Mouse (Mus musculus) stomach, postnatal 0 days (tissue): ENCODE measurements around the gene Gm49318. TPM values are rescaled to one million over a fixed set of nuclear protein-coding genes. Genes with fewer than 3 reads are reported as not detected.
"Not testable (repeated sequence)": the region's sequence is repeated elsewhere in the genome, so short reads cannot be mapped to it uniquely, and the experiment has no call there.

Experiments
- ATAC-seq: fragments of 200-750 bp; cut with Nextera tagmentation; 2 replicates; pipeline ENCODE4 v1.8.0; 2017; ENCODE audit not compliant: low FRiP score, low TSS enrichment
- DNase-seq: peaks from one replicate; pipeline ENCODE4 v3.0.0-alpha.2; 2016; ENCODE audit warnings: low spot score
- H3K27ac ChIP-seq: fragments of 300-500 bp; sonication (generic); replicated peaks from 2 replicates; pipeline ENCODE4 v1.5.1; 2014; ENCODE audit warnings: mild to moderate bottlenecking, control low read depth
- H3K27me3 ChIP-seq: fragments of 300-500 bp; sonication (generic); 2 replicates; pipeline ENCODE4 v1.6.1; 2014; ENCODE audit warnings: low read length; ENCODE audit not compliant: control insufficient read depth, insufficient read depth
- H3K36me3 ChIP-seq: fragments of 300-500 bp; sonication (generic); 2 replicates; pipeline ENCODE4 v1.6.1; 2014; ENCODE audit warnings: low read length, mixed read lengths; ENCODE audit not compliant: control insufficient read depth, insufficient read depth
- H3K4me1 ChIP-seq: fragments of 300-500 bp; sonication (generic); replicated peaks from 2 replicates; pipeline ENCODE4 v1.6.1; 2014; ENCODE audit warnings: antibody characterized with exemption; ENCODE audit not compliant: control insufficient read depth, insufficient read depth
- H3K4me2 ChIP-seq: fragments of 300-500 bp; sonication (generic); replicated peaks from 2 replicates; pipeline ENCODE4 v1.6.1; 2014; ENCODE audit warnings: low read depth, mild to moderate bottlenecking, control low read depth, moderate library complexity
- H3K4me3 ChIP-seq: fragments of 300-500 bp; sonication (generic); 2 replicates; pipeline ENCODE4 v1.5.1; 2014; ENCODE audit warnings: low read depth, low read length, control low read depth
- H3K9ac ChIP-seq: fragments of 300-500 bp; sonication (generic); 2 replicates; pipeline ENCODE4 v1.6.1; 2014; ENCODE audit warnings: mild to moderate bottlenecking, low read length, control low read depth, mixed read lengths
- H3K9me3 ChIP-seq: fragments of 300-500 bp; sonication (generic); 2 replicates; pipeline ENCODE4 v1.6.1; 2016; ENCODE audit warnings: low read length; ENCODE audit not compliant: control insufficient read depth
- CTCF ChIP-seq: IDR thresholded peaks from 2 replicates; pipeline ENCODE4 v1.5.1; 2016; ENCODE audit warnings: antibody characterized with exemption, low read depth, mild to moderate bottlenecking, moderate library complexity
- EP300 ChIP-seq: optimal IDR thresholded peaks from 2 replicates; pipeline ENCODE3; 2016; ENCODE audit warnings: antibody characterized with exemption
- WGBS: fragments of 180-500 bp; shearing (Covaris S2); extraction: QIAGEN DNeasy Blood & Tissue Kit; methylation state at CpG from one replicate; pipeline ENCODE4 v1.1.7; 2014; 5-methylcytosine and 5-hydroxymethylcytosine counted together
- polyA plus RNA-seq: library from polyadenylated mRNA; unstranded; fragments of >200 nt; fragmentation: Nextera tagmentation; extraction: Ambion mirVana; gene quantifications from 2 replicates; pipeline ENCODE4 v1.2.1, GENCODE M21; 2015

The Gm49318 gene
- polyA plus RNA-seq, 1 experiment from 2014 or later, result not detected

GRCm38 (mm10) chr9:22076223-22076622 is 5.2 kb upstream of the Gm49318 start:
- ATAC-seq (no peak), DNase-seq (no peak)
- Histone ChIP-seq H3K4me1 (no peaks in the 10 kb centered on the region), H3K9me3 (no peaks in the 10 kb centered on the region), H3K4me3 (no peak overlapping the region), H3K36me3 (peaks cover 6% of the 10 kb centered on the region; the same call in 1 of the 2 replicates), H3K27ac (no peak overlapping the region), H3K4me2 (no peak overlapping the region), H3K27me3 (no peaks in the 10 kb centered on the region), H3K9ac (no peak overlapping the region)
- TF ChIP-seq CTCF (no peak), EP300 (no peak)
- WGBS, result 92% methylated on average over 23 of the region's 23 CpGs

- WGBS, result 76% methylated on average over 5 of the region's 5 CpGs
- not testable (repeated sequence) for DNase-seq, H3K27me3 ChIP-seq, H3K27ac ChIP-seq, H3K9ac ChIP-seq, H3K4me3 ChIP-seq, H3K9me3 ChIP-seq, ATAC-seq, H3K4me2 ChIP-seq, H3K36me3 ChIP-seq, H3K4me1 ChIP-seq
These were observed 4.7 kb upstream of the Gm49318 start for GRCm38 (mm10) chr9:22075778-22076177.

- Histone ChIP-seq H3K27me3 (no peaks in the 10 kb centered on the region), H3K27ac (no peak overlapping the region), H3K4me2 (no peak overlapping the region), H3K9me3 (no peaks in the 10 kb centered on the region), H3K4me3 (no peak overlapping the region), H3K36me3 (peaks cover 3% of the 10 kb centered on the region; the same call in 1 of the 2 replicates), H3K9ac (no peak overlapping the region), H3K4me1 (no peaks in the 10 kb centered on the region)
- no peak for ATAC-seq
- DNase-seq, result no peak
- TF ChIP-seq CTCF (no peak), EP300 (no peak)
- WGBS, result 94% methylated on average over 4 of the region's 4 CpGs
These were observed 1.2 kb upstream of the Gm49318 start for GRCm38 (mm10) chr9:22072276-22072675.

DNA sequence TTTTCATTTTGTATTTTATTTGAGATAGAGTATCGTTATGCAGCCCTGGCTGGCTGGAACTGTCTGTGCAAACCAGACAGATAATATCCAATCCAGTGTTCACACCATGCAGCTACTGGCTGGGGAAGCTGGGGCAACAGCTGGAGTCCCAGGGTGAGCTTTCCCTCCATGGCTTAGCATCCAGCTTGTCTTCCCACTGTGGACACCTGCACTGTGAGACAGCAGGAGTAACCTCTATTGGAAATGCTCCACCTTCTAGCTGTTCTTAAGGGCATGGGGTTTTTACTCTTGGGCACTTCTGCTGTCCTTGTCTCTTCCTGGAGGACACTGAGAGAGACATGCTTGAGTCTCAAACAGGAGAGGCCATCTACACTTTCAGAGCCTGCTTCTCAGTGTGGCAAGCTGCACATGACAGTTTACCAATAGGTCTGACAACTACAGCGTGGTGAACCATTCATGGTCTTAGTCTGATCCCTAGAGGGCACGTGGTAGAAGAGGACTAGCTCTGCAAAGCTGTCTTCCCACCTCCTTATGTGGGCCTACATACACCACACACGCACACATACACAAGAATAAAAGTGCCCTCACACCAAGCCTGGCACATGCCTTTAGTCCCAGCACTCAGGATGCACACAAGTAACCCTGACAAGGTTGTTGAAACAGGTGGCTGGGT is 1.0 kb downstream of the Gm49318 start:
- WGBS, result 58% methylated on average over 4 of the region's 4 CpGs
- no peak; the same call in 1 of the 2 replicates for ATAC-seq
- H3K4me2 ChIP-seq, result peak overlapping the region; percentile 58
- DNase-seq, result no peak
- H3K9ac ChIP-seq, result peak overlapping the region; percentile 47
- H3K27me3 ChIP-seq, result no peaks in the 10 kb centered on the region
- H3K27ac ChIP-seq, result peak overlapping the region; percentile 99
- H3K36me3 ChIP-seq, result peaks cover 16% of the 10 kb centered on the region
- H3K4me1 ChIP-seq, result no peaks in the 10 kb centered on the region
- TF ChIP-seq CTCF (0 out of 2 replicates have a peak, but pooled peaks have one; percentile 6), EP300 (no peak)
- no peaks in the 10 kb centered on the region for H3K9me3 ChIP-seq
- H3K4me3 ChIP-seq, result peak overlapping the region; percentile 86

GRCm38 (mm10) chr9:22067195-22067594 is 3.9 kb downstream of the Gm49318 start:
- peaks cover 21% of the 10 kb centered on the region for H3K36me3 ChIP-seq

DNA sequence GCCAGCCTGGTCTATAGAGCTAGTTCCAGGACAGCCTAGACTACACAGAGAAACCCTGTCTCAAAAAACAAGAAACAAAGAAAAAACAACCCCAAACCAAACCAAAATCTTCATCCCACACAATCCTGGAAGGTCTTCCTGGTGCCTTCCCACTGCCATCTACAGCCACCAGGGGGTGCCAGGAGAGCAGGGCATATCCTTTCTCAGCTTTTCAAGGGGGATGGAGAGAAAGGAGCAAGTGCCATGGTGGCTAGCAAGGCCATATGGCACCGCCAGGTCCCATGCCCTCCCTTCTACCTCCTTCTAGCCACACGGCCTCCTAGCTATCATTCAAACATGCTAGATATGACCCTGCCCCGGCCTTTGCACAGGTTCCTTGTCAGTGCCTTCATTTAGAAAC is 4.6 kb downstream of the Gm49318 start:
- ATAC-seq (no peak), DNase-seq (peak; percentile 71)
- WGBS, result 67% methylated on average over 3 of the region's 3 CpGs
- no peak overlapping the region for H3K9ac ChIP-seq
- no peaks in the 10 kb centered on the region for H3K4me1 ChIP-seq
- H3K27ac ChIP-seq, result no peak overlapping the region
- no peak overlapping the region for H3K4me3 ChIP-seq
- H3K9me3 ChIP-seq, result no peaks in the 10 kb centered on the region
- peaks cover 21% of the 10 kb centered on the region for H3K36me3 ChIP-seq
- TF ChIP-seq EP300, result no peak
- TF ChIP-seq CTCF, result peak; percentile 94
- no peak overlapping the region for H3K4me2 ChIP-seq
- no peaks in the 10 kb centered on the region for H3K27me3 ChIP-seq

More at GRCm38 (mm10) chr9:22067195-22067594, 3.9 kb downstream of the Gm49318 start:
- Histone ChIP-seq H3K4me1 (no peaks in the 10 kb centered on the region), H3K27me3 (no peaks in the 10 kb centered on the region), H3K4me2 (no peak overlapping the region), H3K4me3 (no peak overlapping the region), H3K9me3 (no peaks in the 10 kb centered on the region), H3K27ac (no peak overlapping the region), H3K9ac (no peak overlapping the region)
- DNase-seq (no peak), ATAC-seq (no peak)
- TF ChIP-seq CTCF, result no peak
- no peak for TF ChIP-seq EP300
- 82% methylated on average over 5 of the region's 5 CpGs for WGBS
